Mouse (Mus musculus): ENCODE measurements at regions not wholly inside any gene's neighbourhood (a gene's known extent, or its start where the extent isn't known, plus 50 kb on each side); places are given as distances from the start of the nearest gene placed in this dataset.

- DNase-seq (ENCODE audit: low spot score) = peak; percentile 51
- 26% methylated on average over 4 of the region's 4 CpGs for WGBS
- Histone ChIP-seq H3K27ac (replicated peaks; ENCODE audit: low read depth, low read length) (no peak overlapping the region), H3K36me3 (ENCODE audit: control insufficient read depth, insufficient read depth, low read length) (no peaks in the 10 kb centered on the region), H3K9me3 (ENCODE audit: control insufficient read depth, low read length) (no peaks in the 10 kb centered on the region), H3K27me3 (replicated peaks; ENCODE audit: control insufficient read depth, insufficient read depth, low read length) (no peaks in the 10 kb centered on the region), H3K4me2 (ENCODE audit: low read depth, low read length) (no peak overlapping the region), H3K4me1 (ENCODE audit: control insufficient read depth, insufficient read depth, low read length) (no peaks in the 10 kb centered on the region), H3K4me3 (ENCODE audit: low read depth, low read length) (no peak overlapping the region), H3K9ac (ENCODE audit: low read depth, low read length) (no peak overlapping the region)
- ATAC-seq (ENCODE audit: low read depth) = peak; percentile 62; the same call in 1 of the 2 replicates
Observed at GRCm38 (mm10) chr7:95332037-95332436, 839.0 kb upstream of the Tenm4 start.

- DNase-seq (ENCODE audit: low spot score) = peak; percentile 78
- 43% methylated on average over 7 of the region's 7 CpGs for WGBS
- ATAC-seq (ENCODE audit: low read depth) = peak; percentile 86
Observed at GRCm38 (mm10) chr7:95350185-95350803, 820.8 kb upstream of the Tenm4 start.

GRCm38 (mm10) chr7:95350804-95351199 lies 820.2 kb upstream of the Tenm4 start:
- H3K4me2 ChIP-seq (ENCODE audit: low read depth, low read length) = no peak overlapping the region
- no peak for ATAC-seq (ENCODE audit: low read depth)
- no peaks in the 10 kb centered on the region for H3K9me3 ChIP-seq (ENCODE audit: control insufficient read depth, low read length)
- no peaks in the 10 kb centered on the region for H3K27me3 ChIP-seq (replicated peaks; ENCODE audit: control insufficient read depth, insufficient read depth, low read length)
- H3K36me3 ChIP-seq (ENCODE audit: control insufficient read depth, insufficient read depth, low read length) = no peaks in the 10 kb centered on the region
- no peak overlapping the region; the same call in 1 of the 2 replicates for H3K27ac ChIP-seq (replicated peaks; ENCODE audit: low read depth, low read length)
- H3K9ac ChIP-seq (ENCODE audit: low read depth, low read length) = no peak overlapping the region
- no peak overlapping the region for H3K4me3 ChIP-seq (ENCODE audit: low read depth, low read length)
- DNase-seq (ENCODE audit: low spot score) = no peak
- 0 out of 2 replicates have a peak, but pooled peaks cover 2% of the 10 kb centered on the region for H3K4me1 ChIP-seq (ENCODE audit: control insufficient read depth, insufficient read depth, low read length)

More at GRCm38 (mm10) chr7:95350185-95350803, 820.8 kb upstream of the Tenm4 start:
- H3K27me3 ChIP-seq (replicated peaks; ENCODE audit: control insufficient read depth, insufficient read depth, low read length) = no peaks in the 10 kb centered on the region
- H3K9ac ChIP-seq (ENCODE audit: low read depth, low read length) = no peak overlapping the region
- H3K27ac ChIP-seq (replicated peaks; ENCODE audit: low read depth, low read length) = no peak overlapping the region; the same call in 1 of the 2 replicates
- no peaks in the 10 kb centered on the region for H3K36me3 ChIP-seq (ENCODE audit: control insufficient read depth, insufficient read depth, low read length)
- H3K4me3 ChIP-seq (ENCODE audit: low read depth, low read length) = no peak overlapping the region
- H3K4me2 ChIP-seq (ENCODE audit: low read depth, low read length) = no peak overlapping the region
- 0 out of 2 replicates have a peak, but pooled peaks cover 2% of the 10 kb centered on the region for H3K4me1 ChIP-seq (ENCODE audit: control insufficient read depth, insufficient read depth, low read length)
- no peaks in the 10 kb centered on the region for H3K9me3 ChIP-seq (ENCODE audit: control insufficient read depth, low read length)

GRCm38 (mm10) chr7:95351337-95351736 lies 819.7 kb upstream of the Tenm4 start:
- Histone ChIP-seq H3K27ac (replicated peaks; ENCODE audit: low read depth, low read length) (no peak overlapping the region), H3K4me2 (ENCODE audit: low read depth, low read length) (no peak overlapping the region), H3K9ac (ENCODE audit: low read depth, low read length) (no peak overlapping the region), H3K27me3 (replicated peaks; ENCODE audit: control insufficient read depth, insufficient read depth, low read length) (no peaks in the 10 kb centered on the region), H3K4me3 (ENCODE audit: low read depth, low read length) (no peak overlapping the region), H3K9me3 (ENCODE audit: control insufficient read depth, low read length) (no peaks in the 10 kb centered on the region), H3K36me3 (ENCODE audit: control insufficient read depth, insufficient read depth, low read length) (no peaks in the 10 kb centered on the region), H3K4me1 (ENCODE audit: control insufficient read depth, insufficient read depth, low read length) (0 out of 2 replicates have a peak, but pooled peaks cover 2% of the 10 kb centered on the region)
- ATAC-seq (ENCODE audit: low read depth) = no peak
- WGBS = 87% methylated on average over 2 of the region's 2 CpGs
- no peak for DNase-seq (ENCODE audit: low spot score)

- DNase-seq (ENCODE audit: low spot score) (no peak), ATAC-seq (ENCODE audit: low read depth) (no peak)
- no peak overlapping the region for H3K4me3 ChIP-seq (ENCODE audit: low read depth, low read length)
- H3K4me1 ChIP-seq (ENCODE audit: control insufficient read depth, insufficient read depth, low read length) = 0 out of 2 replicates have a peak, but pooled peaks cover 2% of the 10 kb centered on the region
- no peaks in the 10 kb centered on the region for H3K27me3 ChIP-seq (replicated peaks; ENCODE audit: control insufficient read depth, insufficient read depth, low read length)
- H3K36me3 ChIP-seq (ENCODE audit: control insufficient read depth, insufficient read depth, low read length) = no peaks in the 10 kb centered on the region
- no peaks in the 10 kb centered on the region for H3K9me3 ChIP-seq (ENCODE audit: control insufficient read depth, low read length)
- H3K4me2 ChIP-seq (ENCODE audit: low read depth, low read length) = no peak overlapping the region
- H3K27ac ChIP-seq (replicated peaks; ENCODE audit: low read depth, low read length) = no peak overlapping the region
- no peak overlapping the region for H3K9ac ChIP-seq (ENCODE audit: low read depth, low read length)
- WGBS = 80% methylated on average over 3 of the region's 3 CpGs
Observed at GRCm38 (mm10) chr7:95352133-95352532, 818.9 kb upstream of the Tenm4 start.

- WGBS = 56% methylated on average over 2 of the region's 2 CpGs
- Histone ChIP-seq H3K27me3 (replicated peaks; ENCODE audit: control insufficient read depth, insufficient read depth, low read length) (no peaks in the 10 kb centered on the region), H3K4me1 (ENCODE audit: control insufficient read depth, insufficient read depth, low read length) (no peaks in the 10 kb centered on the region), H3K4me3 (ENCODE audit: low read depth, low read length) (no peak overlapping the region), H3K9me3 (ENCODE audit: control insufficient read depth, low read length) (no peaks in the 10 kb centered on the region), H3K9ac (ENCODE audit: low read depth, low read length) (no peak overlapping the region), H3K27ac (replicated peaks; ENCODE audit: low read depth, low read length) (no peak overlapping the region), H3K4me2 (ENCODE audit: low read depth, low read length) (no peak overlapping the region), H3K36me3 (ENCODE audit: control insufficient read depth, insufficient read depth, low read length) (no peaks in the 10 kb centered on the region)
- DNase-seq (ENCODE audit: low spot score) = no peak
- no peak for ATAC-seq (ENCODE audit: low read depth)
Observed at GRCm38 (mm10) chr7:95354991-95355390, 816.1 kb upstream of the Tenm4 start.

DNA sequence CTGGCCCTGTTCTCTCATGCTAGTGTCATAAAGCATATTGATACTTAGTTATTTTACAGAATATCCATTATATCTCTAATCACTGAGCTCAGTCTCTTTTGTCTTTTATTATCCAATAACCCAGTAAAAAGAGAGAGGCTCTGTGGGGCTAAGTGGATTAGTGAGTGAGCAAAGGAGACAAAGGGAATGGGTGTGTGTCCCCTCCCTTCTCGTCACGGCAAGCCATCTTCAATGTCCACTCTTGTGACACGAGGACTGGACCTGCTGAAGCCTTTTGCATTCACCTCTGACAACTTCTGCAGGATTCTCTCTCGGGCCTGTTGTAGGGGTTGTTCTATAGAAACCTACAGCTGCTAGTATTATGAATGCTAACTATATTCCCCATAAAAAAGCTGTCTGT lies 812.3 kb upstream of the Tenm4 start:
- no peak for DNase-seq (ENCODE audit: low spot score)
- Histone ChIP-seq H3K27me3 (replicated peaks; ENCODE audit: control insufficient read depth, insufficient read depth, low read length) (no peaks in the 10 kb centered on the region), H3K4me3 (ENCODE audit: low read depth, low read length) (no peak overlapping the region), H3K9ac (ENCODE audit: low read depth, low read length) (no peak overlapping the region), H3K27ac (replicated peaks; ENCODE audit: low read depth, low read length) (no peak overlapping the region), H3K4me2 (ENCODE audit: low read depth, low read length) (no peak overlapping the region), H3K36me3 (ENCODE audit: control insufficient read depth, insufficient read depth, low read length) (no peaks in the 10 kb centered on the region), H3K4me1 (ENCODE audit: control insufficient read depth, insufficient read depth, low read length) (no peaks in the 10 kb centered on the region), H3K9me3 (ENCODE audit: control insufficient read depth, low read length) (no peaks in the 10 kb centered on the region)
- no peak for ATAC-seq (ENCODE audit: low read depth)
- 83% methylated on average over 4 of the region's 4 CpGs for WGBS

- H3K27me3 ChIP-seq (replicated peaks; ENCODE audit: control insufficient read depth, insufficient read depth, low read length) = no peaks in the 10 kb centered on the region
- H3K4me1 ChIP-seq (ENCODE audit: control insufficient read depth, insufficient read depth, low read length) = no peaks in the 10 kb centered on the region
- 88% methylated on average over 6 of the region's 6 CpGs for WGBS
- no peak overlapping the region for H3K27ac ChIP-seq (replicated peaks; ENCODE audit: low read depth, low read length)
- no peaks in the 10 kb centered on the region for H3K36me3 ChIP-seq (ENCODE audit: control insufficient read depth, insufficient read depth, low read length)
- H3K9ac ChIP-seq (ENCODE audit: low read depth, low read length) = no peak overlapping the region
- H3K4me2 ChIP-seq (ENCODE audit: low read depth, low read length) = no peak overlapping the region
- ATAC-seq (ENCODE audit: low read depth) (no peak), DNase-seq (ENCODE audit: low spot score) (no peak)
- no peaks in the 10 kb centered on the region for H3K9me3 ChIP-seq (ENCODE audit: control insufficient read depth, low read length)
- H3K4me3 ChIP-seq (ENCODE audit: low read depth, low read length) = no peak overlapping the region
Observed at GRCm38 (mm10) chr7:95359154-95359553, 811.9 kb upstream of the Tenm4 start.
